Mouse (Mus musculus): ENCODE data around the gene Shroom4.
"Not testable (repeated sequence)": the region's sequence is repeated elsewhere in the genome, so short reads cannot be mapped to it uniquely, and the experiment has no call there.

Gene Shroom4

DNA sequence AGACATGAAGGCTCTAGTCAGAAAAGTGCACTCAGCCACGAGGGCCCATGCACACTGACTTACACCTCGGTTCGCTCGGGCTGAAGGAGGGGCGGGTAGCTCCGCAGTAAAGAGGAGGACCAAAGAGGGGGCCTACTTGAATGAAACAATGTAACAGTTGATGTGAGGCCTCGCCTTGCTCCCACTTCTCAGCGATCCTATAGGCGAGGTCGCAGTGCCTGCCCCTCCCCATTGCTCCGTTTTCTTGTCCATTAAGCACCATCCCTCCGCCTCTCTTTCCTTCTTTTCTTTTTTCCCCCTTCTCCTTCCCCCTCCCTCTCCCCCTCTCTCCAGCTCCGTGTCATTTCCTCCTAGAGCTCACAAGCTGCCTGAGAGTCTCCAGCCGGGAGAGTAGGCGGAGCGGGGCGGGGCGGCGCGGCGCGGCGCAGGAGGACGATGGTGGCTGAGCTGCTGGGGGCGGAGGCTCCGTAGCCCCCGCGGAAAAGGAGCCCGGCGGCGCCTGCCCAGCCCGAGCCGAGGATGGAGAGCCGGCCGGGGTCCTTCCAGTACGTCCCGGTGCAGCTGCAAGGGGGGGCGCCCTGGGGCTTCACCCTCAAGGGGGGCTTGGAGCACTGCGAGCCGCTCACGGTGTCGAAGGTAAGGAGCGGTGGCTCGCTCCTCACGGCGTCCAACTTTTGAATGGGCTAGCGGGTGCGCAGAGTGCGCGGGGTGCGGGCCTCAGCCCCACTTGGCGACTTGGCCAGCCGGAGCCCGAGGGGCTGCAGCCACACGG is at the start of gene Shroom4:
TSS of gene Shroom4 (plus strand) at position 229 of the 772 bp plus-strand sequence.
- in situ Hi-C loops (cut with MboI, MseI): no loop called here

DNA sequence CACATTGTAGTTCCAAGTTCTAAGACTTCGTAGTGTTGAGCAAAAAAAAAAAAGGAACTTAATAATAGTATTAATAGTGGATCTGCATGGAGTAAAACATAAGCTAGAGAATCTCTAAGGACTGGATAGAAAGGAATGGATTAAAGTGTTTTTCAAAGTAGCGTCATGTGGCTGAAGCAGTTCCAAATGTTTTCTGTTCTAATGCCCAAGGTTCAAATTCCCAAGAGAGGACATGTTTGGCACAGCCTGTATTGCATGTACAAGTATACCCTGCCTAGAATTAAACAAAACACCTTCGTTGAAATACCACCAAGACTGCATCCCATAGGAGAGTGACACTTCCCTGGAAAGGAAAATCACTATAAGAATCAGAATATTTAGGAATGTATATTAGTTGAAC is 42.8 kb upstream of the Shroom4 start:
- in situ Hi-C loops (cut with MboI, MseI): no loop called here

DNA sequence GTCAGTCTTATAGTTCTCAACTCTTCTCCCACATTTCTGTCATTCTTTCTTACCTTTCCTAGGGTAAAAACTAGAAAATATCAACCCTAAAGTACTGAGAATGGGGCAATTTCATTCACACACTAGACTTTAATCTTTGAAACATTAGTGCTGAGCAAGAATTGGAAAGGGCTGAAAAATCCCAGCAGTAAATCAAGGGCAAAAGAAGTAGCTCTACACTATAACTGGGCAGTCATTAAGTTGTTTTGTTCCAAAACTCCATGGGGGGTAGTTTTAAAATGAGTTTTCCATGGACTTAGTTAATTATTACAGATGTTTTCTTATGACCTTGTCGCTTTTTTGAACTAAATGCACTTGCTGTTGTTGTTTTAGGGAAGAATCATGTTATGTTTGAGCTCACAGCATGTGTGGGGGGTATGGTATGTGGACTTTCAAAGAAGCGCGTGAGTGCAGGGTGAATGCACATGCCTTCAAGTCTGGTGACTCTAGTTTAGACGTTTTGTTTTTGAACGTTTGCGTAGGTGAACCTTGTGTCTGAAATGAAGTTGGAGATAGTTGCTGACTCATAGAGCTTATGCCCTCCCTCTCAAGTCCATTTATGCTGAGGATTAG is 42.0 kb upstream of the Shroom4 start:
- in situ Hi-C loops (cut with MboI, MseI): no loop called here

DNA sequence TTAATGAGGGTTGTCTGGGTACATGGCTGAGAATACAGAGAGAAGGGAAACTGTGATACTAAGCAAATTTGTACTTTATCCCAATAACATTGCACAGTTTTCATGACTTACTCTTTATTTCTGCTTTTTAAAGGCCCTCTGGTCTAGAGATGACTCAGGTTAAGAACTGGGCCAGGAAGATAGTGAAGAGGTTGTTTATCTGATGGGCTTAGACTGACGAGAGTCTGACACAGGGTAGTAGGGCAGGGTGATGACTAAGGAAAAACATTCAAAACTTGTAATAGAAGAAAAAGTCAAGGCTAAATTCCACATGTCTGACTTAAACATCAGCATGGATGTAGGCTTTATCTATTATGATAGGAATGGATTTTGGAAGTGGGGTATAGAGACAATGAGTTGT is 30.8 kb upstream of the Shroom4 start:
- in situ Hi-C loops (cut with MboI, MseI): no loop called here

DNA sequence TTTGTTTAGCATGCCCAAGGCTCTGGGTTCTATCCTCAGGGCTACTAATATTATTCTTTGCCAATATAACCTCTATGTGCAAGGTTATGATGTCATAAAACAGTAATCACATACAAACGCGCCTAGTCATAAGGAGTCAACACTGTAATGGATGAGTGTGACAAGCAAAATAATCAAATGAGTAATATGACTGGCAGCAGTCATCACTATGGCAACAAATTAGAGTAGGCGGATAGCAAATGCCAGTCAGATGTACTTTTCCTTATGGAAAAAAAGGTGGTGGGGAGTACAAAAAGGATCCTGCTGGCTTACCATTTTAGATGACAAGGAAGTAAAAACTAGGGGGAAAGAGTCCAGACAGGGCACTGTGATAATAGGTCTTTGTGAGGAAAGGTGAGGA is 28.9 kb upstream of the Shroom4 start:
- in situ Hi-C loops (cut with MboI, MseI): no loop called here

DNA sequence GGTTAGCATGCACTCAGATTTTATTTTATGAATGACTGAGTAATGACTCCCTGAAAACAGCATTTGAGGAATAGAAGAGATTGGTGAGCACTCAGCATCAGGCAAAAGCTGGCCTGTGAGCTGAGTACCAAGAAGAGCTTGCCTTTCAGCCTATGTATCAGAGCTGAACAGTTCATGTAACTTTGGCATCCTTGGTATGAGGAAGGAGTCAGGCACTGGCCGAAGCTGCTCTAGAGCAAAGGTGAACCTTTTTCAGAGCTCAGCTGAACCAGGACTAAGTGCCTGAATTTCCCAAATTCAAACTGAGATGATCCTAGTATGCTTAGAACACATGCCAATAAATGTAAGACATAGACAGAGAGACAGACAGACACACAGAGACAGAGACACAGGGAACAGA is 5.8 kb upstream of the Shroom4 start:
- in situ Hi-C loops (cut with MboI, MseI): no loop called here

DNA sequence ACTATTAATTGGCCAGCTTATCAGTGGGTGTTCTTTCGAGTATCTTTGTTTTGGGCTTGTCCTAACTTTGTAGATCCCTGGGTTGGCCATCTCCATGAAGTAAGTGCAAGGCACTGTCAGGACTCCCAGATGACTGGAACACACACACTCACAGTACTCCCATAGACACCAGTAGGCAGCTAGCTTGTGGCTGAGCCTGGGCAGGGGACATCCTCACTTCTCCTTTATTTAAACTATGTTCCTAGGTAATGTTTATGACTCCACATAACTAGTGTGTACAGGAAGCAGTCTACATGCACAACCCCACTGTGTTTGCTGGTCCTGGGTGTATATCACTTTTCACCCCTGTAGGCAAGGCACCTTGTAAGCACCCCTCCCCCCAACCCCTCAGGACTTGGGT is 461 bp upstream of the Shroom4 start:
- in situ Hi-C loops (cut with MboI, MseI): no loop called here

DNA sequence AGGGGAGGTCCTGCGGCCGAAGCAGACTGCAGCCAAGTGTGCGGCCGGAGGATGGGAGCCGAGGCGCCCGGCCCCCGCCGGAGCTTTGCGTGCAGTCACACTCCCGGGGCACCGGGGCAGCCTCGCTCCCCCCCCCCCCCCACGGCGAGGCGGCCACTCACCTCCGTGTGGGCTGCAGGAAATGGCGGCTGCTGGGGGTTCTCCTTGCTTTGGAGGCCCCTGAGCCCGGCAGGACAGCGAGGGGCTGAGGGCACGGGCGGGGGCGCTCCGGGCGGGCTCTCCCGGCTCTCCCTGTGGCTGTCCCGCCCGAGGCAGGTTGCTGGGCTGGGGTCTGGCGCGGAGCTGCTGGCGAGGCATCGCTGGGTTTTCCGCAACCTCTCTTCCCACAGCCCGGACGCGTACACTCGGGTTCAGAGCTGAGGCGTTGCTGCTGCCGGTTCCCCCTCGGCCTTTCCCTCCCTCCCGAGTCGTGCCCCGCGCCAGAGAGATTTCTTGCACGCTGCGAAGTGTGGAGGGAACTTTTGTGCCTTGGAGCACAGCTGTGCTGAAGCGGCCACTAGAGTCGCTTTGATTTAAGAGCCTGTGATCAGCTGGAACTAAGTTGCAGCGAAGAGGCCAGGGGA is 855 bp downstream of the Shroom4 start:
- in situ Hi-C loops (cut with MboI, MseI): no loop called here

DNA sequence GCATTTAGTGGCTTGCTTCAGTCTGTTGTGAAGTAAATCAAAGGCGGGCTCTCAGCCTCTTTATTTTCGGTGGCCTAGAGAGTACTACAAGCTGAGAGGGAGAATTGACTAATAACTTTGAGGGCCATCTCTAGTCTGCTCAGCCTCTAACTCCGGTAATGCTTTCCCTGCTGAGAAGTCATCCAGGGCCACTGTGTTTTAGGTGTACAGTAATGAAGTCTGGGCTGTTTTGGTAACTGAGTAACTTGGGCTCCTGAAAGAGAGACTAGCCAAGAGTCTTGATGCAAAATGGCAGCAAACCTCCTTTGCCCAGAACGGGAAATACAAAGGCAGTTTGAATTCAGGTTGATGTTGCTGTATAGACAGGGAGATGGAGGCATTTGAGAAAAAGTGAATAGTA is 3.3 kb downstream of the Shroom4 start:
- in situ Hi-C loops (cut with MboI, MseI): no loop called here

DNA sequence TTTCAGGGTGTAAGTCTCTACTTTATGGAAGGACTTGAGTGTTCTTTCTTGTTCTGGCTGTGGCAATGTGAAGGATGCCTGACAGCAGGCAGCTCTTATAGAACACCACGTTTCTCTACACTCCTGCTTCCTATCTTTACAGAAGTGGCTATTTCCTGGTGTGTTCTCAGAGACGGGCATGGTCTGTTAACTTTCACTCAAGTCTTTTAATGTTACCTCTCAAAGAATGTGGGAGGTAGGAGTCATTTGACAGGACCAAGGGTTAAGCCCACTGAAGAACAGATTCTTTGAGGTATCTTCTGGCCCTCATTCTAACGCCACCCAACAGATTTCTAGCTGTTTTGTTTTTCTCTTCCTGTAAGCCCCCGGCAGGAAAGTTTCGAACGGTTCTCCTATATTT is 9.5 kb downstream of the Shroom4 start:
- in situ Hi-C loops (cut with MboI, MseI): no loop called here

DNA sequence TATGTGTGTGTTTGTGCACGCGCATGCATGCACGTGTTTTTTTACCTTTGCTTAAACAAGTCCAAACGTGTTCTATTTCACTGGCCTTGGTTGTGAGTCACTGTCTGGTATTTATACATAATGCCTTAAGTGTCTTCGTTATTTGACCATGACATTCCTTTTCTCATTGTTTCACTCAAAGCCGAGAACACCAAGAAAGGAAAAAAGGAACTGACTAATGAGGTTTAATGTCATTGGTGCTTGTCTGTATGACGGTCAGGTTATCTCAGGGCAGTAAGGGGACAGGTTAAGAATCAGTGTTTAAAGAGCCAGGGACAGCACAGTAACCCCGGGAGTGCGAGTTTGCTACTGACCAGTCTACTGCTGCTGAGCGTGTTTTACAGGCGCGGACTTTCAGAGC is 15.8 kb downstream of the Shroom4 start:
- in situ Hi-C loops (cut with MboI, MseI): no loop called here

DNA sequence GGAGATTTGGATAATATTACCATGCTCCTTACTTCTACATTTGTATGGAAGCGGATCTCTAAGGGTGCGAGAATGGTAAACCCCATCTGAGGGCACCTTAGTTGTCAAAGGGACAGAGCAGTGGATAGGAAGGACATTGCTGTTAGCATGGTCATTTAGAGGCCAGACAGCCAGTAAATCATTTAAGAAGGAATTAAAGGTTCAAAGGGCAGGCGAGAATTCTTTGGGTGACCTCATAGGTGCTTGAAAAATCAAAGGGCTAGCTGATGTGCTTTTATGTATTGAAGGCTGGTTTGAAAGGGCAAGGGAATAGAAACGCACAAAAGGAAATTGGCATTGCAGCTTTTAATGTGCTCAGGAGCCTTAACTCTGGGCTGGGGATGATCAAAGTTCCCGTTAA is 16.3 kb downstream of the Shroom4 start:
- in situ Hi-C loops (cut with MboI, MseI): no loop called here

DNA sequence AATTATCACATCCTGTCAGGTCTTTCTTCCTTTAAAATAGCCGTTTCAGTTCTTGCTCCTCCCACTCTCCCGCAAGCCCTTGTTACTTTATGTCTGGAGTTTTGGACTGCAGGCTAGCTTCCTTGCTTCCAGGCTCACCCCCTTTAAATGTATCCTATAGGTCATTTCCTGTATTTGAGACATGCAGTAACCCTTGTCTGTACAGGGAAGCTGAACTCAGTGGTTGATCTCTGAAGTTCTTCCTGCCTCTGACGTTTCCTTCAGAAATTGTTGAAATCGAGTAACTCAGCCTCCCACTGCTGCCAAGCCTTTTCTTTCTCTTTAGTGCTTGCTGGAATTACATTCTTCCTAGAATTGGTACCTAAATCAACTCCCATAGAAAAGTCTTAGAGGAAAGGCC is 18.5 kb downstream of the Shroom4 start:
- in situ Hi-C loops (cut with MboI, MseI): no loop called here

DNA sequence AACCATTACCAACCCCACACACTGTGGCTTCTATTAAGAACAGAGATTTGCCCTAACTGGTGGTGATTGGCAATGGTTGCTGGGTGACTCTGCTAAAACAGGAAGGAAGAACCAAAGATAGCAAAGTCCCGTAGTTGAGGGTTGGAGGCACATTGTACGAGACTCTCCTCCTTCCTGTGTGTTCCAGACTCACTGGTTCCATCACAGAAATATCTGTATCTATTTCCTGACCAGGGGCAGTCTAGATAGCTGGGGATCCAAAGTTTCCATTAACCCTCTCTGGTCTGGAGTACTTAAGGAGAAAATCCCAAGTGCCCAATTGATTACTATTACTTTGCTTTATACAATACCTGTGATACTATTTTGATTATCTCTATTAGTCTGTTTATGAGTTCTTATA is 35.6 kb downstream of the Shroom4 start:
- in situ Hi-C loops (cut with MboI, MseI): loop anchor here (25.0 kb wide), 1 partner anchor 427 kb away; no protein-coding TSS in a partner anchor

DNA sequence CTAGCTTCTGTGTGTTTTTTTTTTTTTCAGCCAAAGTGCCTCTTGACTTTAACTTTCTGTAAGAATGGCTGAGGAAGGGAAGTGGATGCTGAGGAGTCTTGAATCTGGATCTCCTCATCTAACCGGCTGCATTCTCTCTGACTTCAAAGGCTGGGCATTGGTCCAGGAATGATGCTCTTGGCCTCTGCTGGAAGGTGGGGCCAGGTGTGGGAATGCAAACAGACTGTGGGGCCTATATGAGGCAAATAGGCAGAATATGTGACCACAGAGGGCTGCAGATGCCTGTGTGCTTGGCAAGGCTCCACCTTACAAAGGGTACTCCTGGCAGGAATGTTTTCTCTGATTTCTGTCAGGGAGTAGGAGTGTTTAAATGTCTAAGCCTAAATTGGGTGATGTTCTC is 46.8 kb downstream of the Shroom4 start:
- in situ Hi-C loops (cut with MboI, MseI): loop anchor here (25.0 kb wide), 1 partner anchor 416 kb away; no protein-coding TSS in a partner anchor

DNA sequence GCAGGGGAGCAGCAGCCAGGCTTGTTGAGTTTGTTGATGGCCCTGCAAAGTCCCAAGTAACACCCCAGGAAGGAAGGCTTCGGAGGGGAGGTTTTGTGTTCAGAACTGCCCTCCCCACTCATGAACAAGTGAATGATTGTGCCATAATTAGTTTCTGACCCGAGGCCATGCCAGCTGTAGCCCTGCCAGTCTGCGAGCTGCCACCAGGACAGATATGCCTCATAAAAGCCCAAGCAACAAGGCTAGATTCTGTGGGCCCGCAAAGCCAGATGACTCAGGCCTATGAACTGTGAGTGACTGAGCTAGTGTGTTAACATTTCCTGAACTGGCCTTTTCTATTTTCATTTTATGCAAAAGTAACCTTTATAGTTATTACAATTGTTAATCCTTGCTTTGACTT is 48.3 kb downstream of the Shroom4 start:
- in situ Hi-C loops (cut with MboI, MseI): loop anchor here (25.0 kb wide), 1 partner anchor 414 kb away; no protein-coding TSS in a partner anchor

DNA sequence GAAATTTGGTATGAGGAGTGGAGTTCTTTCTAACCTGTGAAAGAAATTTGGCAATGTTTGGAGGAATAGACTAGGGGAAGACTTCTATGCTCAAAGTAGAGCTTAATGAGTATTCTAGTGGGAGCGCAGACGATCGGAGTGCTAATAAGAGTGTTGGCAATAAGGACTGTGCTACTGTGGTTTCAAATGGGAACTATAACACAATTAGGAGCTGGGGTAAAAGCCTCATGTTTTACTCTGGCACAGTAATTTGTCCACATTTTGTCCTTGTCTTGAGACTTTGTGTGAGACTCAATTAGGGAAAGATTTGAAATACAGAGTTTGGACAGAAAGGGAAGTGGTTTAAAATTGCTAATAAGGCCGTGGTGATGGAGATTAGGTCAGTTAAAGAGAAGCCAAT is 53.6 kb downstream of the Shroom4 start:
- in situ Hi-C loops (cut with MboI, MseI): no loop called here

DNA sequence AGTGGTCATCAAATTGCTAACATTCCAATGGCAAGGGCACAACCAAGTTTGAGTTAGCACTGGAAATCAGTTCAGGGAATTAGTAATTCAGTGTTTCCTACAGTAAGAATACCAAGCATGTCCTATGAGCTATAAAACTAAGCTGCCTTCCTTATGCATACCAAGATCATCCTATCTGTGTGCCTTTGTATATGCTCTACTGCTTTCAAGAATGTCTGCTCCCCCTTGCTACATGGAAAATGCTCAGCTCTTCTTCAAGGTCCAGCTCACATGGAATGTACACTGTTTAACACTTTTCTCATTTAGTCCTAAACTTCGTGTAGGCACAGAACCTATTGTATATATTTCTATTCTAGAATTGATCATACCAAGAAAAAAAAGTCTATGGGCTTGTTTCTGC is 69.6 kb downstream of the Shroom4 start:
- in situ Hi-C loops (cut with MboI, MseI): not testable (repeated sequence)

DNA sequence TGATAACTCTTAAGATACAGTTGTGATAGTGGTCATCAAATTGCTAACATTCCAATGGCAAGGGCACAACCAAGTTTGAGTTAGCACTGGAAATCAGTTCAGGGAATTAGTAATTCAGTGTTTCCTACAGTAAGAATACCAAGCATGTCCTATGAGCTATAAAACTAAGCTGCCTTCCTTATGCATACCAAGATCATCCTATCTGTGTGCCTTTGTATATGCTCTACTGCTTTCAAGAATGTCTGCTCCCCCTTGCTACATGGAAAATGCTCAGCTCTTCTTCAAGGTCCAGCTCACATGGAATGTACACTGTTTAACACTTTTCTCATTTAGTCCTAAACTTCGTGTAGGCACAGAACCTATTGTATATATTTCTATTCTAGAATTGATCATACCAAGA is 72.9 kb downstream of the Shroom4 start:
- in situ Hi-C loops (cut with MboI, MseI): not testable (repeated sequence)

DNA sequence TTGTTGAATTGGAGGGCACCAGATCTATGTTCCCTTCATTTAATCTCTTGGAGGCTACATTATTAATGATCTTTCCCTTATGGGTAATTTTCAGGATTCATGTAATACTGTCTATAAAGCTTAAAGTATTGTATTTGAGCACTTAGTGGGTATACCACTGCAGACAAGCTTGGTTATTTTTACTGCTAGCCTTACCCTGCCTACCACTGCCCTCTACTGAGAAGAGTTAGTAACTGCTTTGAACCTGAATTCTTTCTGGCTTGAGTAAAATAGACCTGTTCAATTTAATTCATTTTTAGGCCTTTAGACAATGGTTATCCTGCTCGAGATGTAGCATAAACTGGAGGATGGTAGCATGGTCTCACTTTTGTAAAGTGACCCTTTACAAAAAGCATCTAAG is 75.5 kb downstream of the Shroom4 start:
- in situ Hi-C loops (cut with MboI, MseI): no loop called here

DNA sequence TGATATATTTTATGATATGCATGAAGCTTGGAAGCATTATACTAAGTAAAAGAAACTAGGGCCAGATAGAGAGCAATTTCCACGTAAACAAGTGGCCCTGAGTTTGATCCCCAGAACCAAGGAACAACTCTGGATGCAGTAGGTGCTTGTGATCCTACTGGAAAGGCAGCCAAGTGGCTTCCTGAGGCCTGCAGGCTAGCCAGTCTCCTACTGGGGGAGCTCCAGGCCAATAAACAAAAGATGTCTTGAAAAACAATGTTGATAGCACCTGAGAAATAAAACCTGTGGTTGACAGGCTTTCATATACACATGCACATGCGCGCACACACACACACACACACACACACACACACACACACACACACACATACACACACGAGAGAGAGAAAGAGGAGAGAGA is 82.6 kb downstream of the Shroom4 start:
- in situ Hi-C loops (cut with MboI, MseI): no loop called here

DNA sequence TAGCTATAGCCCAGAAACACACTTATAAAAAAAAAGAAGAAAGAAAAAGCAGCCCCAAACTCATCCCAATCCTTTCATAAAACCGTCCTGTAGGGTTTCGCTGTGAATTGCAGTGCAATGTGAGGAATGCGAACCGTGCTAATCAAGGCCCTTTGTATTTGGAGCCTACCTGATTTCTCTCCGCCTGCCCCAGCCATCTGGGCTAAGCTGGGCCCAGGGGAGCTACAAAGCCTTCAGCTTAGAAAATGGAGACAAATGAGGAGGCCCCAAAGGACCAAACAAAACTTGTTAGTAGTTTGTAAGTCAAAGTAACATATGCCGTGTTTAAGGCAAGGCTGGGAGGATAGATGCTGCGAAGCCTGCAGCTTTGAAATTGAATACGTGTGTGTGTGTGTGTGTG is 84.2 kb downstream of the Shroom4 start:
- in situ Hi-C loops (cut with MboI, MseI): no loop called here

DNA sequence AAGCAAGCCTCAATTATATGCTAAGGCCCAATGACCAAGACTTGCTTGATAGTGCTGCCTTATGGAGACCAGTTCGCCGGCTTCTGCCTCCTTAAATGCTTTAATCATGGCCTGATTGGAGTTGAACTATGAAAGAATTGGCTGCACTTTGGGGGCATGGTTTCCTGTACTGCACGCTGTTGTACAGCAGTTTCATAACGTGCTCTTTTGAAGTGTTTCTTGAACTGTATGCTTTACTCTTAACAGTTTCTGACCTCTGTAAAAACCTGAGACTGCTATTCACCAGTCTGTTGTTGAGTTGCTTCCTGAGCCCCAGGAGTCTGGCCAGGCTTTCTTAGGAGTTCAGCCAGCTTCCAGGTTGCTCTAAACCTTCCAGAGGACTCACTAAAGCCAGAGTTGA is 90.8 kb downstream of the Shroom4 start:
- in situ Hi-C loops (cut with MboI, MseI): no loop called here
